ENCODE assay signal across 8 mouse cellular contexts in the genomic region with DNA sequence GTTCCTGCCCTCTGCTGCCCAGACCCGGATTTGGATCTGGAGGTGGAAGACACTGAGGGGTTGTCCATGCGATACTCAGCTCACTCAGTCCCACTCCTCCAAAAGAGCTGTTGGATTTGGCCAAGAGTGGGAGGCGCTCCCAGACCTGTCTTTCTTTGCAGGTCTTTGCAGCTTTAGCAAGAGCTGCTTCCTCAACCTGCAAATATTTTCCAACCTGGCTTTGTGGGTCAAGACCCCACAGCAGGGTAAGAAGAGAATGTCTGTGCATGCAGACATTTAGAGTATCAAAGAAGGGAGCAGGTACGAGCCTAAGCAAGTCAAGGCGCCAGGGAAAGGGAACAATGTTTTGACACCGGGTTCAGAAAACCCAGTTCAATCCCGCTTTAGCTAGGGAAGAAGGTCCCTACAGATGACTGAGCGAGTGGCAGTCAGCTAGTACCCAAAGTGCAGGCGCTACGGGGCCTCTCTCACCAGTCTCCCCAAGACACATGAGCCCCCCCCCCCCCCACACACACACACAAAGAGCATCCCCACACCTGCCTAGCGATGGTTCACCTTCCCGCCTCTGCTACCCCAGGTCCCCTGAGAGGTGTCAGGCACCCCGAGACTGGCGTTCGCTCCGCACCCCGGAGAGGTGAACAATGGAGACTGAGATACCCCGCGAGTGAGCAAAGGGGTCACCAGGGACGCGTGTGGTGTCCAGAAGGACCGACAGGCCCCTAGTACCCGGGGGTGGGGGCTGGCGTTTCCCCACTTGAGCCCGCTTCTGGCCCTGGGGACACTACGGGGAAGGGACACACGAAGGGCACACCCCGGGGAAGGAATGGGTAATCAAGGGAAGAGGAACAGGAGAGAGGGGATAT. TPM values are rescaled to one million over a fixed set of nuclear protein-coding genes. Genes with fewer than 3 reads are reported as not detected.
DNase-seq lines count a peak whose midpoint lies in the region; ATAC-seq and TF ChIP-seq lines count a peak whose summit lies in the region.

No protein-coding gene starts in this region.

- H3K27me3 ChIP-seq in cerebellum, adult 2 months (ENCODE audit: control insufficient read depth, insufficient read depth, low read length): no peaks in the 10 kb centered on the region
- no peaks in the 10 kb centered on the region for H3K27me3 ChIP-seq in forebrain, postnatal 0 days (ENCODE audit: insufficient read depth, low read length)
- no peaks in the 10 kb centered on the region for H3K27me3 ChIP-seq in intestine, embryonic 16.5 days (replicated peaks; ENCODE audit: control insufficient read depth, insufficient read depth, low read length)
- H3K27me3 ChIP-seq in liver, embryonic 13.5 days: peaks cover 48% of the 10 kb centered on the region

- H3K9ac ChIP-seq in forebrain, postnatal 0 days: peak overlapping the region; percentile 99
- H3K9ac ChIP-seq in intestine, embryonic 16.5 days (ENCODE audit: low read depth, low read length): peak overlapping the region; percentile 80
- H3K9ac ChIP-seq in liver, embryonic 13.5 days: no peak overlapping the region

- H3K4me1 ChIP-seq in cerebellum, adult 2 months (ENCODE audit: control insufficient read depth, insufficient read depth, low read length): no peaks in the 10 kb centered on the region
- peaks cover 2% of the 10 kb centered on the region for H3K4me1 ChIP-seq in forebrain, postnatal 0 days (ENCODE audit: insufficient read depth)
- H3K4me1 ChIP-seq in intestine, embryonic 16.5 days (ENCODE audit: control insufficient read depth, insufficient read depth, low read length): peaks cover 5% of the 10 kb centered on the region; the same call in 1 of the 2 replicates
- H3K4me1 ChIP-seq in liver, embryonic 13.5 days (replicated peaks): no peaks in the 10 kb centered on the region

- no peak for TF ChIP-seq CTCF in cerebellum, adult 2 months (IDR thresholded peaks at IDR 0.05; ENCODE audit: borderline replicate concordance, insufficient read depth, low read depth, low read length)
- TF ChIP-seq CTCF in forebrain, postnatal 0 days (IDR thresholded peaks at IDR 0.05; ENCODE audit: low read depth): no peak

- 3% methylated on average over 28 of the region's 28 CpGs for WGBS in cerebellum, adult 2 months
- under 1% methylated on average over 28 of the region's 28 CpGs for WGBS in forebrain, postnatal 0 days
- WGBS in intestine, embryonic 16.5 days: 2% methylated on average over 27 of the region's 28 CpGs
- WGBS in liver, embryonic 13.5 days (ENCODE audit: insufficient replicate concordance): 2% methylated on average over 26 of the region's 28 CpGs

- peak; percentile 7 for DNase-seq in ovary, postnatal 14 days (ENCODE audit: low spot score)
- no peak for DNase-seq in ovary, adult 18-20 months (ENCODE audit: low spot score)
- peak; percentile 30 to 56 for DNase-seq in cerebellum, adult 2 months
- peak; percentile 63 for DNase-seq in forebrain, postnatal 0 days
- DNase-seq in liver, embryonic 13.5 days: no peak
- DNase-seq in retina, postnatal 1 day: peak; percentile 47
- DNase-seq in spleen, postnatal 36 days (ENCODE audit: low spot score in 2 of 2): no peak

- peak overlapping the region; percentile 71 for H3K4me3 ChIP-seq in cerebellum, adult 2 months (replicated peaks; ENCODE audit: insufficient read depth, low read depth, low read length)
- peak overlapping the region; percentile 64 for H3K4me3 ChIP-seq in forebrain, postnatal 0 days (ENCODE audit: low read depth, low read length)
- peak overlapping the region; percentile 77 for H3K4me3 ChIP-seq in intestine, embryonic 16.5 days (ENCODE audit: low read length)
- H3K4me3 ChIP-seq in liver, embryonic 13.5 days (replicated peaks): peak overlapping the region; percentile 58

- TF ChIP-seq POLR2A in cerebellum, adult 2 months (IDR thresholded peaks at IDR 0.05; ENCODE audit: borderline replicate concordance, insufficient read depth, low read length): no peak

- H3K4me2 ChIP-seq in forebrain, postnatal 0 days (ENCODE audit: low read depth): peak overlapping the region; percentile 64
- H3K4me2 ChIP-seq in intestine, embryonic 16.5 days (ENCODE audit: low read depth, low read length): peak overlapping the region; percentile 90
- peak overlapping the region; percentile 69 for H3K4me2 ChIP-seq in liver, embryonic 13.5 days

- 0 out of 2 replicates have a peak, but pooled peaks cover 2% of the 10 kb centered on the region for H3K9me3 ChIP-seq in forebrain, postnatal 0 days (ENCODE audit: low read length)
- H3K9me3 ChIP-seq in intestine, embryonic 16.5 days (ENCODE audit: control insufficient read depth, low read length): no peaks in the 10 kb centered on the region
- no peaks in the 10 kb centered on the region for H3K9me3 ChIP-seq in liver, embryonic 13.5 days (replicated peaks)

- H3K27ac ChIP-seq in cerebellum, adult 2 months (ENCODE audit: insufficient read depth, low read length): no peak overlapping the region
- H3K27ac ChIP-seq in forebrain, postnatal 0 days (ENCODE audit: low read depth, low read length): peak overlapping the region; percentile 92
- no peak overlapping the region for H3K27ac ChIP-seq in intestine, embryonic 16.5 days (ENCODE audit: low read length)
- no peak overlapping the region for H3K27ac ChIP-seq in liver, embryonic 13.5 days

- no peaks in the 10 kb centered on the region for H3K36me3 ChIP-seq in forebrain, postnatal 0 days (ENCODE audit: insufficient read depth)
- no peaks in the 10 kb centered on the region for H3K36me3 ChIP-seq in intestine, embryonic 16.5 days (ENCODE audit: control insufficient read depth, insufficient read depth, low read length)
- no peaks in the 10 kb centered on the region for H3K36me3 ChIP-seq in liver, embryonic 13.5 days

- peak; percentile 39 for ATAC-seq in forebrain, postnatal 0 days
- peak; percentile 45 for ATAC-seq in intestine, embryonic 16.5 days
- no peak; the same call in 1 of the 2 replicates for ATAC-seq in liver, embryonic 13.5 days (ENCODE audit: low read depth)

RNA-seq across cellular contexts. Expression of a gene that starts 0.8 kb away (rescaled TPM):
- polyA plus RNA-seq in cerebellum, adult 2 months (2012; rRNA removed): 33.5 and 36.8 TPM in 2 replicates
- total RNA-seq in forebrain, postnatal 0 days (2014; rRNA removed): 45.6 and 49.7 TPM in 2 replicates
- 24.2 and 43.5 TPM in 2 replicates for polyA plus RNA-seq in forebrain, postnatal 0 days (2015; fragmentation: Nextera tagmentation; extraction: Ambion mirVana)
- 9.0 and 9.7 TPM in 2 replicates for polyA plus RNA-seq in intestine, embryonic 16.5 days (2015; fragmentation: Nextera tagmentation; extraction: Ambion mirVana)
- 1.4 and 1.9 TPM in 2 replicates for polyA plus RNA-seq in liver, embryonic 13.5 days (2015; fragmentation: Nextera tagmentation; extraction: Ambion mirVana)

Comparison
In these comparisons a context has a peak if more than half of its experiments do, and no peak if none do; other contexts are left out.
1. DNase-seq: peak in ovary, postnatal 14 days (single experiment), cerebellum, adult 2 months (2 of 2), forebrain, postnatal 0 days (single experiment) and retina, postnatal 1 day (single experiment); none in ovary, adult 18-20 months (single experiment), liver, embryonic 13.5 days (single experiment) and spleen, postnatal 36 days (0 of 2).
2. Peak in every context shown above with its lines, with median percentiles within 50 percentile points of each other: H3K4me3 ChIP-seq and H3K4me2 ChIP-seq.